Mouse (Mus musculus): ENCODE data around the gene Cxcl9. TPM values are rescaled to one million over a fixed set of nuclear protein-coding genes. Genes with fewer than 3 reads are reported as not detected.

Gene Cxcl9
- total and polyA plus RNA-seq, 3 experiments: not detected

DNA sequence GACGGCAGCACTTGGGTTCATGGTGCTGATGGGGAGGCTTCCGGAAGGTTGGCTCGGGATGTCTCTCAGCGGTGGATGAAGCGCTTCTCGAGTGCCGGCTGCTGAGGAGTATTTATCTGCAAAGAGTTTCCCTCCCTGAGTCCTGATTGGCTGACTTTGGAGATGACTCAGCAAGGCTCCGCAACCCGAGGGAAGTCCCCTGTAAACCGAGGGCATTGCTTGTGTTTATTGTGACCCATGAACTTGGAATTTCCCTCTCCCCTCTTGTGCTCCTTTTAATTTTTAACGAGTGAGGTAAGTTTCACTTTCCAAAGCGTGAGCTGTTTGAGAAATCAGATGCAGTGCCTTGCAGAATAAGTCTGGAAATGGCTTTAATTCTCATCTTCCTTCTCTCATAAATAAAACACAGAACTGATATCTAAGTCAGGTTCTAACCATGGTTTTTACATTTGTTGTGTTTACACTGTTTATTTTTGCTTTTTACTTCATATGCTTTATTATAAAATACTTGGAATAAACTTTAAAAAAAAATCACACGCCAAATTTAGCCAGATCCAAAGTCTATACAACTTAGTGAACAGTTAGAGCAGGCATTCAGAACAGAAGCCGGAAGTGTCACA lies 21.0 kb upstream of the Cxcl9 start, which contains the start of gene Cxcl10:
Gene Cxcl10 (minus strand): TSS at position 96 of the 620 bp plus-strand sequence.
- TF ChIP-seq SIN3A (IDR thresholded peaks at IDR 0.05; ENCODE audit: low read length) (peak; percentile 19; the same call in 1 of the 2 replicates), ZNF384 (IDR thresholded peaks at IDR 0.05; ENCODE audit: low read depth, low read length) (no peak), GATA1 (IDR thresholded peaks at IDR 0.05; ENCODE audit: low read depth, low read length) (peak; percentile 74), GABPA (IDR thresholded peaks at IDR 0.05; ENCODE audit: low read depth, low read length) (peak; percentile 46; the same call in 1 of the 2 replicates), HCFC1 (IDR thresholded peaks at IDR 0.05; ENCODE audit: low read depth, low read length) (no peak), EP300 (IDR thresholded peaks at IDR 0.05; ENCODE audit: low read depth in 1 of 2, low read length in 2 of 2) (peak in 1 of 2 experiments; percentile 3; a peak in 1 of 4 replicates), MYB (IDR thresholded peaks at IDR 0.05; ENCODE audit: low read depth, low read length) (no peak), CTCF (IDR thresholded peaks at IDR 0.05 in 2 of 3, conservative IDR thresholded peaks at IDR 0.05 in 1 of 3; ENCODE audit: control insufficient read depth in 1 of 3, insufficient read depth in 1 of 3, low read depth in 2 of 3, low read length in 3 of 3, poor library complexity in 1 of 3, severe bottlenecking in 1 of 3) (no peak), RAD21 (IDR thresholded peaks at IDR 0.05; ENCODE audit: low read depth, low read length) (no peak), BHLHE40 (IDR thresholded peaks at IDR 0.05; ENCODE audit: borderline replicate concordance, low read depth, low read length) (no peak), E2F4 (IDR thresholded peaks at IDR 0.05; ENCODE audit: borderline replicate concordance, low read depth, low read length) (peak; percentile 77; the same call in 1 of the 2 replicates), TBP (IDR thresholded peaks at IDR 0.05; ENCODE audit: low read depth, low read length) (0 out of 2 replicates have a peak, but pooled peaks have one; percentile 27), ZMIZ1 (IDR thresholded peaks at IDR 0.05; ENCODE audit: low read depth, low read length) (no peak), USF1 (IDR thresholded peaks at IDR 0.05; ENCODE audit: low read depth, low read length) (no peak), MAX (IDR thresholded peaks at IDR 0.05; ENCODE audit: low read length) (peak; percentile 91), JUND (IDR thresholded peaks at IDR 0.05; ENCODE audit: low read depth, low read length) (no peak), RCOR1 (IDR thresholded peaks at IDR 0.05; ENCODE audit: low read depth, low read length) (no peak), MXI1 (IDR thresholded peaks at IDR 0.05; ENCODE audit: low read depth, low read length) (no peak)
- no peaks in the 10 kb centered on the region for H3K79me2 ChIP-seq (ENCODE audit: control insufficient read depth, insufficient read depth, low read length, poor library complexity)
- peaks cover 0 to 7% of the 10 kb centered on the region in 2 experiments; a peak in 2 of 4 replicates for H3K4me1 ChIP-seq (ENCODE audit: control insufficient read depth in 1 of 2, insufficient read depth in 2 of 2, low read length in 2 of 2)
- no peaks in the 10 kb centered on the region for H3K9me3 ChIP-seq (replicated peaks; ENCODE audit: insufficient read depth, low read length)
- peak; percentile 87 for DNase-seq (ENCODE audit: low read depth, low spot score)
- H3K36me3 ChIP-seq (ENCODE audit: control insufficient read depth in 1 of 2, insufficient read depth in 2 of 2, low read length in 2 of 2): no peaks in the 10 kb centered on the region
- H3K4me3 ChIP-seq (ENCODE audit: control insufficient read depth in 1 of 2, insufficient read depth in 1 of 2, low read depth in 2 of 2, low read length in 2 of 2): peak within 1 kb of the TSS; percentile 35 to 39; a peak in 3 of 4 replicates
- peak within 1 kb of the TSS; percentile 34 for H3K9ac ChIP-seq (ENCODE audit: control insufficient read depth, low read depth, low read length, poor library complexity, severe bottlenecking)
- H3K27ac ChIP-seq (ENCODE audit: control insufficient read depth, low read depth, low read length): no peak within 1 kb of the TSS
- H3K27me3 ChIP-seq (ENCODE audit: control insufficient read depth in 1 of 2, insufficient read depth in 2 of 2, low read length in 2 of 2): no peaks in the 10 kb centered on the region; a peak in 1 of 4 replicates

DNA sequence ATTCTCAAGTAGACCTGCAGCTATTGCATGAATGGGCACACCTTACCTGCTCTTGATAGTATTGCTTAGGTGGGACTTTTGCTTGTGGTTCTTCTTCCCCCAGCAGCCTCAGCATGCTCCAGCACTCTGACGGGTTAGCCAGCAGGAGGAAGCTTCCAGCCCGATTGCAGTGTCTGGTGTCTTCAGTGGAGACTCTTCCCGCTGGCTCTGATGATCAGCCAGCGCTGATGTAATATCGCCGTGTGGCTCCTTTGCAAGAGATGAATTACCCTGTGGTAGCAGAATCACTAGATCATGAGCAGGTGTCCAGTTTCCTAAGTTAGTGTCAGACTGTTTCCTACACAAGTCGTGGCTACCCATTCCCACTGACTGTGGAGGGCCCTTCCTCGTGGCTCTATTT lies 17.1 kb upstream of the Cxcl9 start:
- Histone ChIP-seq H3K79me2 (ENCODE audit: control insufficient read depth, insufficient read depth, low read length, poor library complexity) (no peaks in the 10 kb centered on the region), H3K4me3 (ENCODE audit: control insufficient read depth in 1 of 2, insufficient read depth in 1 of 2, low read depth in 2 of 2, low read length in 2 of 2) (no peak overlapping the region), H3K36me3 (ENCODE audit: control insufficient read depth in 1 of 2, insufficient read depth in 2 of 2, low read length in 2 of 2) (no peaks in the 10 kb centered on the region), H3K27me3 (ENCODE audit: control insufficient read depth in 1 of 2, insufficient read depth in 2 of 2, low read length in 2 of 2) (peaks cover 0 to 2% of the 10 kb centered on the region in 2 experiments; a peak in 1 of 4 replicates), H3K27ac (ENCODE audit: control insufficient read depth, low read depth, low read length) (no peak overlapping the region), H3K4me1 (ENCODE audit: control insufficient read depth in 1 of 2, insufficient read depth in 2 of 2, low read length in 2 of 2) (peaks cover 0 to 7% of the 10 kb centered on the region in 2 experiments; a peak in 2 of 4 replicates), H3K9me3 (replicated peaks; ENCODE audit: insufficient read depth, low read length) (no peaks in the 10 kb centered on the region), H3K9ac (ENCODE audit: control insufficient read depth, low read depth, low read length, poor library complexity, severe bottlenecking) (no peak overlapping the region)
- TF ChIP-seq MYB (IDR thresholded peaks at IDR 0.05; ENCODE audit: low read depth, low read length): no peak
- TF ChIP-seq POLR2AphosphoS5 (IDR thresholded peaks at IDR 0.05; ENCODE audit: borderline replicate concordance, low read depth, low read length): no peak
- no peak for TF ChIP-seq EP300 (IDR thresholded peaks at IDR 0.05; ENCODE audit: low read depth in 1 of 2, low read length in 2 of 2)
- no peak for TF ChIP-seq E2F4 (IDR thresholded peaks at IDR 0.05; ENCODE audit: borderline replicate concordance, low read depth, low read length)
- no peak for TF ChIP-seq HCFC1 (IDR thresholded peaks at IDR 0.05; ENCODE audit: low read depth, low read length)
- TF ChIP-seq SMC3 (IDR thresholded peaks at IDR 0.05; ENCODE audit: low read depth, low read length): no peak
- no peak for TF ChIP-seq MEF2A (IDR thresholded peaks at IDR 0.05; ENCODE audit: extremely low read depth, insufficient replicate concordance, low read depth, low read length, poor library complexity, severe bottlenecking)
- no peak for DNase-seq (ENCODE audit: low read depth, low spot score)

Data from MEL (cell line).